Mouse (Mus musculus): ENCODE measurements around the gene Gm4201. TPM values are rescaled to one million over a fixed set of nuclear protein-coding genes. Genes with fewer than 3 reads are reported as not detected.
"Not testable (repeated sequence)": the region's sequence is repeated elsewhere in the genome, so short reads cannot be mapped to it uniquely, and the experiment has no call there.

Gm4201 gene
- total RNA-seq (2021) = not detected
- long read RNA-seq, experiment 1 = 0 reads
- long read RNA-seq, experiment 2 = 0 reads

DNA sequence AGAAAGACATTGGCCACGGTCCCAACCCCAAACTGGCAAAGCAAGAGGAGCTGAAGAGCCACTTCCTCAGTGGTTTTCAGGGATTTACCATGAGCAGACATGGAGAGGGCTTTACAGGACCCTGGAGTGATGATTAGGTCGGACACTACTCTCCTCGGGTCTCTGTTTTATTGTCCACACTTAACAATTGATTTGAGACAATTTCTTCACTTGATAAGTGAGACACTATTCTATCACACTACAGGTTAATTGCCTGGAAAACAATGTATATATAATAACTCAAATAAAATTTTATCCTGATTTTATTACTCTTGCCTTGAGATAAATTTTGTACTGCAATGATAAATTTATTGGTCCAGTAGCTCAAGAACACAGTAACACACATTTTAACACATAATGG is at the start of gene Gm4201:
TSS of gene Gm4201 (minus strand) at position 101 of the 400 bp plus-strand sequence.
- not testable (repeated sequence) for DNase-seq

DNA sequence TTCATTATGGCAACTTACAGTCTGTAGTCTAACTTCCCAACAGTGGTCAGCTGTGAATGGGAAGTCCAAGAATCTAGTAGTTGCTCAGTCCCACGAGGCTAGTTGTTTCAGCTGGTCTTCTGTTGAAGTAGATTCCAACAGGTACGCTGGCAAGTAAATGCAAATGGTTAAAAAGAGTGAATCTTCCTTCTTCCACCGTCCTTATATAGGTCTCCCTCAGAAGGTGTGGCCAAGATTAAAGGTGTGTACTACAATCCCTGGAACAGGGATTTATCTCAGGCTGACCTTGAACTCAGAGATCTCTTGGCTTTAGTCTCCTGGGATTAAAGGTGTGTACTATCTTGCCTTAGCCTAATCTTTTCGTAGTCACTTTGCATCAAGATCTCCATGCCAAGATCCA is 22.9 kb upstream of the Gm4201 start, which contains the start of gene Gm4565:
TSS of gene Gm4565 (minus strand) at position 101 of the 400 bp plus-strand sequence.
- DNase-seq = not testable (repeated sequence)

- DNase-seq = not testable (repeated sequence)
These were observed 30.4 kb downstream of the Gm4201 start, which contains the start of gene Gm8677 for GRCm38 (mm10) chr7:22534787-22535186. TSS of gene Gm8677 (minus strand) at chr7:22534887.

DNA sequence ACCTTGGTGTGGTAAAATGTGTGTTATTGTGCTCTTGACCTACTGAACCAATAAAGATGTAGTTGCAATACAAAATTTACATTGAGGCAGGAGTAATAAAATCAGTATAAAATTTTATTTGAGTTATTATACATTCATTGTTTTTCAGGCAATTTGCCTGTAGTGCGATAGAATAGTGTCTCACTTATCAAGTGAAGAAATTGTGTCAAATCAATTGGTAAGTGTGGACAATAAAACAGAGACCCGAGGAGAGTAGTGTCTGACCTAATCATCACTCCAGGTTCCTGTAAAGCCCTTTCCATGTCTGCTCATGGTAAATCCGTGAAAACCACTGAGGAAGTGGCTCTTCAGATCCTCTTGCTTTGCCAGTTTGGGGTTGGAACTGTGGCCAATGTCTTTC is 42.5 kb downstream of the Gm4201 start, which contains the start of gene Vmn1r152:
TSS of gene Vmn1r152 (plus strand) at position 301 of the 400 bp plus-strand sequence.
- DNase-seq = not testable (repeated sequence)

Other genes starting within 250 kb of the Gm4201 start
- not detected for gene Gm4187, start 235.6 kb downstream of the Gm4201 start, total RNA-seq (2021)
- not detected for gene Gm8660, start 194.3 kb downstream of the Gm4201 start, total RNA-seq (2021)
- gene Vmn1r148, start 151.8 kb downstream of the Gm4201 start, total RNA-seq (2021) = not detected
- gene Vmn1r149, start 127.1 kb downstream of the Gm4201 start, total RNA-seq (2021) = not detected
- not detected for gene Gm10665, start 101.3 kb downstream of the Gm4201 start, total RNA-seq (2021)
- gene Vmn1r151, start 65.7 kb downstream of the Gm4201 start, total RNA-seq (2021) = not detected
- not detected for gene Vmn1r152, start 42.4 kb downstream of the Gm4201 start, total RNA-seq (2021)
- not detected for gene Gm8677, start 30.5 kb downstream of the Gm4201 start, total RNA-seq (2021)
- gene Gm4565, start 22.8 kb upstream of the Gm4201 start, total RNA-seq (2021) = not detected
- gene Vmn1r155, start 92.7 kb upstream of the Gm4201 start, total RNA-seq (2021) = not detected
- gene Gm8693, start 127.0 kb upstream of the Gm4201 start, total RNA-seq (2021) = not detected
- gene Gm4567, start 154.4 kb upstream of the Gm4201 start, total RNA-seq (2021) = not detected
- gene Vmn1r157, start 196.4 kb upstream of the Gm4201 start, total RNA-seq (2021) = not detected
- gene Vmn1r158, start 225.4 kb upstream of the Gm4201 start, total RNA-seq (2021) = not detected

All from adrenal gland, postnatal 10 days (tissue).